In the genomic region with DNA sequence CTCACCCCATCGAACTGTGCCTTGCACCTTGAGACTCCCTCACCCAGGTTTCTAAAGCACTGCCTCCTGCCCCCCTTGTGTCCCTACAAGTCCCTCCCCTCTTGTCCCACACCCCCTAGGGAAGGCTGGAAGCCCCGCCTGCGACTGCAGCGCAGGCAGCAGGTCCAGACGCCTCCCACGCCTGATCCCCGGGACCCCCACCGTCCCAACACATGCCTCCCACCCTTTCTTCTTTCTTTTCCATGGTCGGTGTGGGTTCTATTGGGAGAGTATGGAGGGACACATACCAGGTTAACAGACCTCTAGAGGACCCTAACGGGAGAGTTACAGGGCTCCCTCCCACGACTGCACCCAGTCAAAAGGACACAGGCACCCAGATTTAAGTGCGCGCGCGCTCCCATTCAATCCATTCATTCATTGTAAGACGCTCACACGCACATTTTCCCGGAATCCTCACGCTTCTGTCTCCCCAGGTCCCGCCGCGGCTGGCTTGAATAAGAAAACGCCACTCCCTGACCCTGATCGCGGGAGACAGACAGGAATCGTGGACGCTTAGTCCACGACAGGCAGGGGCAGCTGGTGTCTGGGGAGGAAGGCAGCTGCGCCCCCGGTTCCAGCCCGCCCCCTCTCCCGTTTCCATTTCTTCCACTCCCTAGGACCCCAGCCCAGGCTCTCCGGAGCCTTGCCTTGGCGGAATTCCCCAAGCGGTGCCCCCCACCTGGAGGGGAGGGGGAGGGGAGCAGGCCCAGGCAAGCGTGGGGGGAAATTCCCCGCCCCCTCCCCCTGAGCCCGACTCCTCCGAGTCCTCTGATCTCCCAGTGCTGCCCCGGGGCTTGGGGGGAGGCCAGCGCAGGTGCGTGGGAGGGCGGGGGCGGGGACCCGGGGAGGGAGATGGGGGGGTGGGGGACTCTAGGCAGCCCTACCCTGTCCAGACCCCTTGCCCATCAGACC, we compare ENCODE assay signal across 8 mouse cellular contexts. TPM values are rescaled to one million over a fixed set of nuclear protein-coding genes. Genes with fewer than 3 reads are reported as not detected.
DNase-seq lines count a peak whose midpoint lies in the region; ATAC-seq and TF ChIP-seq lines count a peak whose summit lies in the region.

A gene (minus strand): TSS at position 533 of the 951 bp plus-strand sequence.

- H3K9me3 ChIP-seq in lung, embryonic 14.5 days (ENCODE audit: low read depth, low read length), result no peaks in the 10 kb centered on the region
- no peaks in the 10 kb centered on the region for H3K9me3 ChIP-seq in embryonic facial prominence, embryonic 15.5 days (replicated peaks)
- no peaks in the 10 kb centered on the region for H3K9me3 ChIP-seq in liver, embryonic 13.5 days (replicated peaks)
- H3K9me3 ChIP-seq in stomach, postnatal 0 days (ENCODE audit: control insufficient read depth, low read length), result no peaks in the 10 kb centered on the region

- no peak within 1 kb of the TSS for H3K27ac ChIP-seq in lung, embryonic 14.5 days (ENCODE audit: low read depth)
- H3K27ac ChIP-seq in embryonic facial prominence, embryonic 15.5 days (replicated peaks), result peak within 1 kb of the TSS; percentile 34; the same call in 1 of the 2 replicates
- H3K27ac ChIP-seq in liver, embryonic 13.5 days, result no peak within 1 kb of the TSS; the same call in 1 of the 2 replicates
- no peak within 1 kb of the TSS for H3K27ac ChIP-seq in stomach, postnatal 0 days (replicated peaks)

- TF ChIP-seq EP300 in stomach, postnatal 0 days (optimal IDR thresholded peaks at IDR 0.05), result no peak

- peak; percentile 22 for DNase-seq in lung, embryonic 14.5 days
- no peak for DNase-seq in lung, postnatal 14 days
- no peak for DNase-seq in liver, embryonic 13.5 days
- no peak for DNase-seq in stomach, postnatal 0 days (ENCODE audit: low spot score)
- no peak for DNase-seq in yolk sac, embryonic 10.5 days (ENCODE audit: low spot score)
- DNase-seq in spleen, postnatal 14 days (ENCODE audit: low spot score in 2 of 2), result no peak
- no peak for DNase-seq in cerebellum, postnatal 36 days

- H3K4me2 ChIP-seq in lung, embryonic 14.5 days, result peak within 1 kb of the TSS; percentile 57
- H3K4me2 ChIP-seq in embryonic facial prominence, embryonic 15.5 days (replicated peaks), result peak within 1 kb of the TSS; percentile 62
- peak within 1 kb of the TSS; percentile 45 for H3K4me2 ChIP-seq in liver, embryonic 13.5 days
- peak within 1 kb of the TSS; percentile 43 for H3K4me2 ChIP-seq in stomach, postnatal 0 days (replicated peaks; ENCODE audit: low read depth)

- H3K27me3 ChIP-seq in lung, embryonic 14.5 days (ENCODE audit: insufficient read depth, low read length), result peaks cover 74% of the 10 kb centered on the region
- H3K27me3 ChIP-seq in embryonic facial prominence, embryonic 15.5 days, result peaks cover 70% of the 10 kb centered on the region
- H3K27me3 ChIP-seq in liver, embryonic 13.5 days, result peaks cover 82% of the 10 kb centered on the region
- peaks cover 8% of the 10 kb centered on the region; the same call in 1 of the 2 replicates for H3K27me3 ChIP-seq in stomach, postnatal 0 days (ENCODE audit: control insufficient read depth, insufficient read depth, low read length)

- peak within 1 kb of the TSS; percentile 36; the same call in 1 of the 2 replicates for H3K9ac ChIP-seq in lung, embryonic 14.5 days
- no peak within 1 kb of the TSS for H3K9ac ChIP-seq in embryonic facial prominence, embryonic 15.5 days
- H3K9ac ChIP-seq in liver, embryonic 13.5 days, result no peak within 1 kb of the TSS
- no peak within 1 kb of the TSS for H3K9ac ChIP-seq in stomach, postnatal 0 days (ENCODE audit: low read length)

- H3K4me3 ChIP-seq in lung, embryonic 14.5 days (ENCODE audit: low read depth, low read length), result peak within 1 kb of the TSS; percentile 26
- peak within 1 kb of the TSS; percentile 42 for H3K4me3 ChIP-seq in embryonic facial prominence, embryonic 15.5 days (replicated peaks)
- H3K4me3 ChIP-seq in liver, embryonic 13.5 days (replicated peaks), result peak within 1 kb of the TSS; percentile 27
- H3K4me3 ChIP-seq in stomach, postnatal 0 days (ENCODE audit: low read depth, low read length), result peak within 1 kb of the TSS; percentile 14

- no peaks in the 10 kb centered on the region for H3K36me3 ChIP-seq in lung, embryonic 14.5 days (ENCODE audit: insufficient read depth)
- no peaks in the 10 kb centered on the region for H3K36me3 ChIP-seq in embryonic facial prominence, embryonic 15.5 days
- no peaks in the 10 kb centered on the region for H3K36me3 ChIP-seq in liver, embryonic 13.5 days
- H3K36me3 ChIP-seq in stomach, postnatal 0 days (ENCODE audit: control insufficient read depth, insufficient read depth, low read length), result no peaks in the 10 kb centered on the region

- no peak for TF ChIP-seq CTCF in lung, embryonic 14.5 days (IDR thresholded peaks at IDR 0.05; ENCODE audit: low read depth)
- no peak for TF ChIP-seq CTCF in stomach, postnatal 0 days (IDR thresholded peaks at IDR 0.05; ENCODE audit: low read depth)

- H3K4me1 ChIP-seq in lung, embryonic 14.5 days (ENCODE audit: insufficient read depth), result peaks cover 6% of the 10 kb centered on the region; the same call in 1 of the 2 replicates
- peaks cover 49% of the 10 kb centered on the region for H3K4me1 ChIP-seq in embryonic facial prominence, embryonic 15.5 days
- H3K4me1 ChIP-seq in liver, embryonic 13.5 days (replicated peaks), result peaks cover 41% of the 10 kb centered on the region
- H3K4me1 ChIP-seq in stomach, postnatal 0 days (replicated peaks; ENCODE audit: control insufficient read depth, insufficient read depth), result peaks cover 16% of the 10 kb centered on the region; the same call in 1 of the 2 replicates

- ATAC-seq in lung, embryonic 14.5 days (ENCODE audit: insufficient read depth), result no peak
- no peak for ATAC-seq in embryonic facial prominence, embryonic 15.5 days (ENCODE audit: insufficient number of reproducible peaks, low FRiP score, low TSS enrichment, low read depth)
- ATAC-seq in liver, embryonic 13.5 days (ENCODE audit: low read depth), result no peak
- ATAC-seq in stomach, postnatal 0 days (ENCODE audit: low FRiP score, low TSS enrichment), result no peak

- under 1% methylated on average over 45 of the region's 45 CpGs for WGBS in lung, embryonic 14.5 days
- WGBS in embryonic facial prominence, embryonic 15.5 days, result 1% methylated on average over 42 of the region's 45 CpGs
- 3% methylated on average over 43 of the region's 45 CpGs for WGBS in liver, embryonic 13.5 days (ENCODE audit: insufficient replicate concordance)
- 2% methylated on average over 38 of the region's 45 CpGs for WGBS in stomach, postnatal 0 days

RNA-seq across cellular contexts. Expression of the gene that starts here (rescaled TPM):
- polyA plus RNA-seq in lung, embryonic 14.5 days (2014; fragmentation: Nextera tagmentation; extraction: Ambion mirVana), result not detected in 2 replicates
- 36.8 and 38.2 TPM in 2 replicates for polyA plus RNA-seq in embryonic facial prominence, embryonic 15.5 days (2015; fragmentation: Nextera tagmentation; extraction: Ambion mirVana)
- polyA plus RNA-seq in liver, embryonic 13.5 days (2015; fragmentation: Nextera tagmentation; extraction: Ambion mirVana), result 0.10 and 0.17 TPM in 2 replicates
- polyA plus RNA-seq in stomach, postnatal 0 days (2015; fragmentation: Nextera tagmentation; extraction: Ambion mirVana), result 2.7 and 3.0 TPM in 2 replicates

Comparison
In these comparisons a context has a peak if more than half of its experiments do, and no peak if none do; other contexts are left out.
1. Peak in DNase-seq, H3K4me3 ChIP-seq, H3K9ac ChIP-seq and H3K4me2 ChIP-seq in lung, embryonic 14.5 days; RNA of the gene not detected or under 1 TPM.